Mouse (Mus musculus) T-helper 1 cell (primary cell): ENCODE measurements at regions not wholly inside any gene's neighbourhood (a gene's known extent, or its start where the extent isn't known, plus 50 kb on each side); places are given as distances from the start of the nearest gene placed in this dataset.

Experiments
- in situ Hi-C: fragments of 300-600 bp; cut with MboI, MseI; formaldehyde crosslinking; loops from one replicate; pipeline ENCODE4 v1.15.1; 2025; ENCODE audit warnings: high pct_unique_total_duplicates

GRCm38 (mm10) chr6:99985322-99985721 is 259.1 kb upstream of the Prok2 start:
- in situ Hi-C loops, result no loop called here

GRCm38 (mm10) chr6:99984856-99985224 is 258.6 kb upstream of the Prok2 start:
- in situ Hi-C loops, result no loop called here

DNA sequence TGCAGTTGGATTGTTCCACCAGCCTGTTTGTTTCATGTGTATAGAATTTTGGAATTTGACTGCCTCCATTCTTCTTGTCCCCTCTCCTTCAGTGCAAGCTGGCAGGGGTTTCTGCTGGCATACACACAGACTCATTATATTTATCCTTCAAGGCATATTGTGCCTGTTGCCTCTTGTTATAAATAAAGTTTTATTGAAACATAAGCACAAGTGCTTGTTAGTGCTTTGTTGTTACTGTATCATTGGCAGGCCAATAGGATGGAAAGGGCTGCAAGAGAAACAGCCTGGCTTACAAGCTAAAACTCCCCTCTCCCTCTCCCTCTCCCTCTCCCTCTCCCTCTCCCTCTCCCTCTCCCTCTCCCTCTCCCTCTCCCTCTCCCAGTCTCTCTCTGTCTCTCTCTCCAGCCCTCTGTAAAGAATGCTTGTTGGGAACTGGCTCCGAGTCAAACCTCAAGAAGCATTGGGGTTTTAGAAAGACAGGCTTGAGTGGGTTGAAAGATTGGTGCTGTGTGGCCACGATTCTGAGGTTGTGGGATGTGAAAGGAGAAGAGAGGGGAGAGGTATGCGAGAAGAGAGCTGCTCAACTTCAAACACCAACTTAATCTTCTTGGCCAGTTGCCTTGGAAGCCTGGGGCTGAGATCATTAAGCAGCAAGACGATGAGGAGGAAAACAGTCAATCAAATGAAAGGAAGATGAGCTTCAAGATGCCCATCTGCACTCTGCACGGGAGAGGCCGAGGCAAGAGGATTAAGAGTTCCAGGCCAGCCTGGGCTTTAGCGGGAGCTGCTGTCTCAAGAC is 258.1 kb upstream of the Prok2 start:
- in situ Hi-C loops, result no loop called here

DNA sequence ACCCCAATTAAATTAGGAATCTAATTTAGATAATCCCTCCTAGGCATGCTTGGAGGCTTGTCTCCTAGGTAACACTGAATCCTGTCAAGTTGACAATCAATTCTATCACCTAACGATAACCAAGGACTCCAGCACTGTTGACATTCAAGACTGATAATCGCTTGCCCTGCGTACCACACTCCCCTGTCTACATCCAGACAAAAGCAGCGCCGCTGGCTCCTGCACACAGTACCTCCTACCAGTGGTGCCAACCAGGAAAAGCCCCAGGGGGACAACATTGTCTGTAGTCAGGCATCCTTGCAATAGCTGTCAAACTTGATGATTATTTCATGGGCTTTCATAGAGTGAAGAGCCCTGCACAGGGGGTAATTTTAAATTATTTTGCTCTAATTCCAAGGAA is 253.4 kb upstream of the Prok2 start:
- in situ Hi-C loops, result no loop called here

- in situ Hi-C loops, result no loop called here
Observed at GRCm38 (mm10) chr6:99978164-99978746, 252.1 kb upstream of the Prok2 start.

DNA sequence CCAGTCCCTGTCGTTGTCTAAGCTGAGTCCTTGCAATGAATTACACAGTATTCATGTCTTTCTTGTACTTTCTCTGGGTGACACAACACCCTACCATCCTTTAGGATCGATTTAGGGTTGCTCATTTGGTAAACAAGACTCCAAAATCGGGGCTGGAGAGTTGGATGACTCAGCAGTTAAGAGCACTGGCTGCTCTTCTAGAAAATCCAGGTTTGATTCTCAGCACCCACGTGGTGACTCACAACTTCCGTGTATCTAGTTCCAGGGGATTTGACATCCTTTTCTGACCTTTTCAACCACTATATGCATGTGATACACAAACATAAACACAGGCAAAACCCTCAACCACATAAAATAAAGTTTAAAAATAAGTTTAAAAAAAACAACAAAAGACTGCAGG is 250.0 kb upstream of the Prok2 start:
- in situ Hi-C loops, result no loop called here

- in situ Hi-C loops, result no loop called here
Observed at GRCm38 (mm10) chr6:99975486-99975885, 249.3 kb upstream of the Prok2 start.

DNA sequence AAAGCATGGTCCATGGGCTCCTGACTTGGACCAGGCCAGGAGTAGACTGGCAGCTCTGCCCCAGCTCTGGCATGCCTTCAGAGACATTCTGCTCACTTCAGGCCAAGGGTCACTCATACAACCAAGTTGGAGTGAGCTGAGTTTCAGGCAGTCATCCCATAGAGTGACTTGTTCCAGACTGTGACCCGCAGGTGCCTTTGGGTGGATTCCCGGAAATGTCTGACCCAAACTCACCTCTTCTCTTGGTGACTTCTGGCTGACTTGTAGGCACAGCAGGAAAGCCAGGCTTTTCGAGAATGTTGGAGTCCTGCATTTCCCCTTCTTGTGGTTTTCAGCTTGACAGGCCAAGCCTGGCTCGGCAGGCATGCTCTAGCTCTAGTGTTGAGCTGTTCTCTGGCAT is 248.3 kb upstream of the Prok2 start:
- in situ Hi-C loops, result no loop called here

DNA sequence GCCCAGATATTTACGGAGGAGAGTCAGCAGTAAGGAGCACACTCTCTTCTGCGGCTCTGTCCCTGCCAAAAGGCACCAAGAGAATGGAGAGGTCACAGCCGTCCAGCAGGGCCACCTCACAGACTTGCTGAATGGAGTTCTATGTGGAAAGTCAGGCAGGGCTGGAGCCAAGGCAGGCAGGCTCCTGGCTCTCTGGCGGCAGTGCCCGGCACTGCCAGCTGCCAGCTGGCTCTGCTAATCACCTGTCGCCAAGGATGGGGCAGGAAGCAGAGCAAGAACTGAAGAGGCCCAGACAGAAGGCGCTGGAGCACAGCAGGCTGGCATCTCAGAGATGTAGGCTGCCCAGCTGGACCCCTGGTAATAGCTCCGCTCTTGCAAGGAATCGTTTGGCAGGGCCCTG is 245.2 kb upstream of the Prok2 start:
- in situ Hi-C loops, result no loop called here

GRCm38 (mm10) chr6:99968889-99969288 is 242.7 kb upstream of the Prok2 start:
- in situ Hi-C loops, result no loop called here

- in situ Hi-C loops, result no loop called here
Observed at GRCm38 (mm10) chr6:99967465-99967864, 241.3 kb upstream of the Prok2 start.

DNA sequence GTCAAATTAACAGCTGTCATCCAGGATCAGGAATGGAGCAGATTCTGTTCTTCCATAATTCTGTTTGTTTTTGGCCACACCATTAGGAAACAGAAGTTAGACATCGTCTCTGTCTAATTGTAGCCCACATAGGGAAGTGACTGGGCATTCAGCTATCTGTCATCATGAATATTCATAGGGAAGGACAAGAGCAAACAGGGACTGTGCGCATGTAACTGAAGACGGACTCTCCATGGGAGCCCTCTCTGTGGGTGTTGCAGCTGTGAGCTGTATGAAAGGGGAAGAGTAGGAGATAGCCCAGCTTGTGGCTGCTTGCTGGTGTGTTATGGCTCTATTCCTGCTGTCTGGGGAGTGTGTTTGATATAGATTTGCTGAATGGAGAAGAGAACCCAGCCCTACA is 238.3 kb upstream of the Prok2 start:
- in situ Hi-C loops, result no loop called here

- in situ Hi-C loops, result no loop called here
Observed at GRCm38 (mm10) chr6:99964007-99964406, 237.8 kb upstream of the Prok2 start.

GRCm38 (mm10) chr6:99959371-99959770 is 233.2 kb upstream of the Prok2 start:
- in situ Hi-C loops, result no loop called here

GRCm38 (mm10) chr6:99954832-99955830 is 228.9 kb upstream of the Prok2 start:
- in situ Hi-C loops, result no loop called here

DNA sequence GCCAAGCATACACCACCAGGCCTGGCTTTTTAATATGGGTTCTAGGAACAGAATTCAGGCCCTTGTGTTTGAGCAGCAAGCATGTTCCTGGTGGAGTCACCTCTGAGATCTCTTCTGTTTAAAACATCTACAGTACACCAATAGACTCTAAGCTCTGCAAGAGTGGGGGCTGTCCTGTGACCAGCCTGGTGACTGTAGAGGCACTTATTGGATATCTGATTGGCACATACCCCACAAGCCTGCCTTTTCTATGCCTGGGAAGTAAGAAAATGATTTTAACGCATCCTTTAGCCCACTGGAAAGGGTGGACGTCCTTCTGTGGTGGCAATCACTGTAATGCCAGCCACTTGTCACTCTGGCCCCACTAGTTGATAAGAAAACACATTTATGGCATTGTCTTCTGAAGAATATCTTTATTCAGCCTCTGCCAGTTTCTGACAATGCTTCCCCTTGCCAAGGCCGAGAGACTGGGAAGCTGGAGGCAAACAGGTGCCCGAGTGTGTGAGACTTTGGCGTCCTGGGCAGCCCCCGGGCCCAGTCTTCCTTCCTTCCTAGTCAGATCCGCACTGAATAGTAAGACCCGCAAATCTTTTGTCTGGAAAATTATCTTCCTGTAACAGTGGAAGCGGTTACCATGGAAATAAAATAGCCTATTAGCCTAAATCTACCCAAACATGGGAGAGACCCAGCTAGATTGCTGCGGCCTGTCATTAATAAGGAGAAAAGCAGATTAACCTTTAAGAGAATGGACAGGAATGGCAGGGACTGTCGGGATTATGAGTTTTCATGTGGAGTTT is 228.0 kb upstream of the Prok2 start:
- in situ Hi-C loops, result no loop called here

DNA sequence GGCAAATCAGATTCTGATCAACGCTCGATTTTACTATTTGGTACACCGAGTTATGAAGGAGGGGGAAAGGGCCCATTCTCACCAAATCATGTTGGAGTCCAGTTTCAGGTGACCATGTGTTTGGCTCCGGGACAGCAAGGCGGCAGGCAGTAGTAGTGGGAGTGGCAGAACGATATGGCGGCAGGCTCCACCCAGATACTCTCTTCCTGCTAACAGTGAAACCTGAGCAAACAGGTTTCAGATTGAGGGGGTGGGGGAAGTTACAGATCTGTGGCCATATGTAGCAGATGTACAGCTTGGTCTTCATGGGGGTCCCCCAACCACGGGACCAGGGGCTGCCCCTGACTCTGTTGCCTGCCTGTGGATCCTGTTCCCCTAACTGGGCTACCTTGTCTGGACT is 224.6 kb upstream of the Prok2 start:
- in situ Hi-C loops, result no loop called here

DNA sequence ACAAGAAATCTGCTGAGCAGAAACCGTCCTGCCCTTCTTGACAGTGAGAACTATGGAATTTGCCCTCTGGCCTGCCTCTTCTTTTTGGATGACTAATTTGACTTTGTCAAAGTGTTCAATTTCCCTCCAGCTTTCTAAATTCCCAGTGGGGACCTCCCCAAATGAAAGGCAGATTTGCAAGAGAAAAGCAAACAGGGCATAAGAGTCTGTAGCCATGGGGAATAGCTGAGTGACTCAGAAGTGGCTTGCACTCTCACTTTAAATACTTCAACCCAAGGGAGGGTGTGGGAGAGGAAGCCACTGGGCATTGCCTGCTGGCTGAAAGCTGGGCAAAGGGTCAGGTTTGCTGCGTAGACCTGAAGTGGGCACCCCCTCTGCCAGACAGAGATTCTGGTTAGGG is 220.7 kb upstream of the Prok2 start:
- in situ Hi-C loops, result no loop called here

GRCm38 (mm10) chr6:99946481-99946880 is 220.3 kb upstream of the Prok2 start:
- in situ Hi-C loops, result no loop called here

- in situ Hi-C loops, result no loop called here
Observed at GRCm38 (mm10) chr6:99945691-99946090, 219.5 kb upstream of the Prok2 start.

DNA sequence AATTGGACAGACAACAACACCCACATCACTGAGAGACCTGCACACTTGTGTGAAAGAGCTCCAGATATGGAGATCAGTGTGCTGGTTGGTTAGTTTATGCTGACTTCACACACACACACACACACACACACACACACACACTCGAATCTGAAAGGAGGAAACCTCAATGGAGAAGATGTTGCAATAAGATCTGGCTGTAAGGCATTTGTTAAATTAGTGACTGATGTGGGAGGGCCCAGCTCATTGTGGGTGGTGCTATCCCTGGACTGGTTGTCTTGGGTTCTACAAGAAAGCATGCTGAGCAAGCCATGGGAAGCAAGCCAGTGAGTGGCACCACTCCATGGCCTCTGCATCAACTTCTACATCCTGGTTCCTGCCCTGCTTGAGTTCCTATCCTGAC is 216.8 kb upstream of the Prok2 start:
- in situ Hi-C loops, result no loop called here

GRCm38 (mm10) chr6:99940118-99940517 is 213.9 kb upstream of the Prok2 start:
- in situ Hi-C loops, result no loop called here
